Mouse (Mus musculus) heart, embryonic 12.5 days (tissue): ENCODE results near the gene Afap1. TPM values are rescaled to one million over a fixed set of nuclear protein-coding genes. Genes with fewer than 3 reads are reported as not detected.

Experiments
- ATAC-seq: fragments of 200-750 bp; cut with Nextera tagmentation; 2 replicates; pipeline ENCODE4 v1.8.0; 2017; ENCODE audit warnings: moderate TSS enrichment, moderate library complexity; ENCODE audit not compliant: insufficient number of reproducible peaks, low FRiP score
- H3K27ac ChIP-seq: fragments of 300-500 bp; sonication (generic); 2 replicates; pipeline ENCODE4 v1.5.1; 2016; ENCODE audit warnings: mild to moderate bottlenecking, moderate library complexity; ENCODE audit not compliant: poor library complexity, severe bottlenecking
- H3K27me3 ChIP-seq: fragments of 300-500 bp; sonication (generic); replicated peaks from 2 replicates; pipeline ENCODE4 v1.6.1; 2016; ENCODE audit warnings: mild to moderate bottlenecking, moderate library complexity
- H3K36me3 ChIP-seq: fragments of 300-500 bp; sonication (generic); 2 replicates; pipeline ENCODE4 v1.6.1; 2016; ENCODE audit warnings: mild to moderate bottlenecking, moderate library complexity
- H3K4me1 ChIP-seq: fragments of 300-500 bp; sonication (generic); replicated peaks from 2 replicates; pipeline ENCODE4 v1.6.1; 2016; ENCODE audit warnings: mild to moderate bottlenecking
- H3K4me2 ChIP-seq: fragments of 300-500 bp; sonication (generic); 2 replicates; pipeline ENCODE4 v1.6.1; 2016; ENCODE audit warnings: mild to moderate bottlenecking, moderate library complexity
- H3K4me3 ChIP-seq: fragments of 300-500 bp; sonication (generic); 2 replicates; pipeline ENCODE4 v1.5.1; 2016; ENCODE audit warnings: mild to moderate bottlenecking
- H3K9ac ChIP-seq: fragments of 300-500 bp; sonication (generic); 2 replicates; pipeline ENCODE4 v1.6.1; 2016; ENCODE audit warnings: mild to moderate bottlenecking, moderate library complexity
- H3K9me3 ChIP-seq: fragments of 300-500 bp; sonication (generic); replicated peaks from 2 replicates; pipeline ENCODE4 v1.6.1; 2016; ENCODE audit warnings: mild to moderate bottlenecking, moderate library complexity
- WGBS: fragments of 180-500 bp; shearing (Covaris S2); methylation state at CpG from one replicate; pipeline ENCODE4 v1.1.7; 2016; 5-methylcytosine and 5-hydroxymethylcytosine counted together
- polyA plus RNA-seq: library from polyadenylated mRNA; unstranded; fragments of >200 nt; fragmentation: Nextera tagmentation; extraction: Ambion mirVana; gene quantifications from 2 replicates; pipeline ENCODE4 v1.2.1, GENCODE M21; 2016

Gene Afap1
- polyA plus RNA-seq, 1 experiment from 2014 or later: 30.5 TPM

DNA sequence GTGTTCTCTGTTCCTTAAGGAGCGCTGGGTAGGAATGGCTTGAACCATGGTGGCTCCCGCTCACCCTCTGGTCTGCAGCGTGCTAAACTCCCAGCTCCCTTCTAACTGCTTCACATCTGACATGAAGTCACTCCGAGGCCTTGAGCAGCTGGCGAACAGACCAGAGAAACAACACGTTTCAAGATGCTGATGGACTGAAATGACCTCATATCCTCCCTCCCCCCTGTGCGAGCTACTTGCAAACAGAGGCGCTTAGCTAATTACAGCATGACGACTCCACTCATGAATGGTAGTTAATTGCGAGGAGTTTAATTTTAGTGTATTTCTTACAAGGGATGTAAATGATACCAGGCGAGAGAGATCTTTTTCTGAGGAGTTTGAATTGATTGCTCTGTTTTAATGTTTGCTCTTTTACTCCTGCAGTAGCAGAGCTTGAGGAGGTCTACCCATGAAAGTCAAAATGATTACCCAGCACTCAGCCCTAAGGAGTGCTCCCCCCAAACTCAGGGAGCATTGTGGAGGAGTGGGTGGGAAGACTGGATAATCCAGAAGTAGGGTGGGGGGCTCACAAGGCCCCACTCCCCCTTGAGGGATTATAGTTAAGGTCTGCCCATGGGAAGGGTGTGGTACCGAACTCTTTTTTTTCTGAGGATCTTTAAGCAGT lies 61.1 kb downstream of the Afap1 start:
- Histone ChIP-seq H3K4me2 (no peak overlapping the region), H3K4me3 (no peak overlapping the region), H3K27me3 (no peaks in the 10 kb centered on the region), H3K36me3 (peaks cover 84% of the 10 kb centered on the region), H3K9ac (no peak overlapping the region), H3K4me1 (no peaks in the 10 kb centered on the region), H3K9me3 (no peaks in the 10 kb centered on the region), H3K27ac (peak overlapping the region; percentile 36; the same call in 1 of the 2 replicates)
- WGBS: 74% methylated on average over 12 of the region's 12 CpGs
- ATAC-seq: no peak

DNA sequence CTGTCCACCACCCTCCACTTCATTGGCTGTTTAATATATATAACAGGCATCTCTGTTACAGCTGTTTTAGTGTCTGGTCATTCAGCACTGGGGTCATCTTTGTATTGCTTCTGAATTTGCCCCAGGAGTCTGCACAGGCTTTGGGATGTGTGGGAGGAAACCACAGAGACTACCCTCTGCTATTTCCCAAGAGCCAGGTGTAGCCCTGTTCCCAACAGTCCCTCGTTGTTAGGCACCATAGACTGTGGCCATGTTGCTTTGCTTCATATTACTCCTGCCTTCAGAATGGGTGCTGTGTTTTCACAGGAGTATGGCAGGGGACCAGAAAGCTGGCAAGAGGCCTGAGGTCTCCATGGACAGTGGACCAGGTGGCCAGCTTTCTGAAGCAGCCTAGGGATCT lies 63.1 kb downstream of the Afap1 start:
- Histone ChIP-seq H3K4me1 (peaks cover 5% of the 10 kb centered on the region), H3K9ac (no peak overlapping the region), H3K4me3 (no peak overlapping the region), H3K9me3 (no peaks in the 10 kb centered on the region), H3K4me2 (no peak overlapping the region), H3K36me3 (peaks cover 82% of the 10 kb centered on the region), H3K27ac (no peak overlapping the region), H3K27me3 (no peaks in the 10 kb centered on the region)
- no peak for ATAC-seq
- 79% methylated on average over 1 of the region's 1 CpGs for WGBS

DNA sequence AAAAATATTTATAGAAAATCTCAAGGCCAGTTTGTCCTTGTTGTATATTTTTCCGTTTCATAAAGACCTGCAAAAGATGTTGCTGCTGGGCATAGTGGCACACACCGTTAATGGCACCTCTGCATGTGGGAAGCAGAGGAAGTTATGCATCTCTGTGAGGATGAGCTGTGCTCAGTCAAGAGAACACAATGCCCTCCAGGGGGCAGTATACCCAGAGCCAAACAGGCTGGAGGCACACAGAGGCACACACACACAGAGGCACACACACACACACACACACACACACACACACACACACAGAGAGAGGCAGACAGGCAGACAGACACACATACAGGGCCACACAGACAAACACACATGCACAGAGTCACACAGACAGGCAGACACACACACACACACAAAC lies 65.6 kb downstream of the Afap1 start:
- H3K4me2 ChIP-seq: no peak overlapping the region
- no peak overlapping the region for H3K9ac ChIP-seq
- H3K4me3 ChIP-seq: no peak overlapping the region
- H3K4me1 ChIP-seq: peaks cover 14% of the 10 kb centered on the region
- 77% methylated on average over 2 of the region's 2 CpGs for WGBS
- ATAC-seq: no peak
- no peaks in the 10 kb centered on the region for H3K27me3 ChIP-seq
- peaks cover 83% of the 10 kb centered on the region for H3K36me3 ChIP-seq
- no peaks in the 10 kb centered on the region for H3K9me3 ChIP-seq
- H3K27ac ChIP-seq: no peak overlapping the region

DNA sequence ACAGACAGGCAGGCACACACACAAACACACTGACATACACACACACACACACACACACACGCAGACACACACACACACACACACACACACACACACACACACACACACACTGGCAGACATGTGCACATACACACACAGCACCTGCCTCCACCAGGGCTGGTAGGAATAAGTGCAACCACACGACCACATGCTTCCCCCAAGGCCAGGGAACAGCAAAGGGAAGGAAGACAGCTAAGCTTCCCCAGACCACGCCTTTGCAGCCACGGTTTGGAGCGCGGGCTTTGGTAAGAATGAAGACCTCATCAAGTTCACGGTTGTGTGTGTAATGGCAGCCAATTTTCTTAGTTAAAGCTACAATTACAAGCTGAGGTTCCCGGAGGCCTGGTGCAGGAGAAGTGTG lies 67.0 kb downstream of the Afap1 start:
- Histone ChIP-seq H3K36me3 (peaks cover 84% of the 10 kb centered on the region), H3K27me3 (no peaks in the 10 kb centered on the region), H3K9ac (no peak overlapping the region), H3K27ac (no peak overlapping the region), H3K4me3 (no peak overlapping the region), H3K4me2 (no peak overlapping the region), H3K9me3 (no peaks in the 10 kb centered on the region), H3K4me1 (peaks cover 17% of the 10 kb centered on the region)
- 82% methylated on average over 8 of the region's 8 CpGs for WGBS
- ATAC-seq: no peak

DNA sequence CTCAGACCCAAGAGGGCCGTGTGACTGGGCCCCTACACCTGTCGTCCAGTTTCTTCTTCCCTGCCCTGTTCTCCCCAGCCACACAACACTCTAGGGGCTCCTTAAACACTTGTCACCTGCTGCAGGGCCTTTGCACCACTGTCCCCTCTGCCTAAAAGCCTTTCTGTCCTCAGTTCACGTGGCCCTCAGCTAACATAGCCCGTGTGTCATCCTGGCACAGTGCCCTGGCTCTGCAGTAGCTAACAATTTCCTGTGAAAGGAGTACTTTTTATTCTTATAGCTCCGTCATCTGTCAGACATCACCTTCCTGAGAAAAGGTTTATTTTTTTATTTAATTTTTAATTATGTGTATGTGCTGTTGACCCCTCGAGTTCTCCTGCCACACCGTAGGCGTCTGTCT lies 68.2 kb downstream of the Afap1 start:
- 75% methylated on average over 8 of the region's 8 CpGs for WGBS
- Histone ChIP-seq H3K36me3 (peaks cover 89% of the 10 kb centered on the region), H3K9me3 (no peaks in the 10 kb centered on the region), H3K27me3 (no peaks in the 10 kb centered on the region), H3K4me2 (no peak overlapping the region), H3K4me1 (peaks cover 17% of the 10 kb centered on the region), H3K4me3 (no peak overlapping the region), H3K27ac (0 out of 2 replicates have a peak overlapping the region, but pooled peaks have one; percentile 3), H3K9ac (peak overlapping the region; percentile 13; the same call in 1 of the 2 replicates)
- no peak for ATAC-seq

DNA sequence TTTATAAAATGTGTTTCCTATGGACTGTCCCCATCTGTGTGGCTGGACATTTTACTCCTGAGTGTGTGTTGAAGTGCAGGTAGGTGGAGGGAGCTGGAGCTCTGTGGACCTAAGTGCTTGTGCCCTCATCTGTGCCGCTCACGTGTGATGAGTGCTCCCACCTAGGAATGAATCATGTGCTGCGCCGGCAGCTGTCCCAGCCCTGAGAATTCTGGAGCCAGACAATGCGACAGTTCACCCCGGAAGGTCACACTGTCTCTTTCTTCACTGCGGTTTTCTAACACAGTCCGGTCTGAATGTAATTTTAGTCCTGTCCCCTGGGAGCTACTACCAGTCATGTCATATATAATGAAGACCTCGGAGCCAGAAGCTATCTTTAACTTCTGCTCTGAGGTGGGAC lies 70.5 kb downstream of the Afap1 start:
- Histone ChIP-seq H3K36me3 (peaks cover 92% of the 10 kb centered on the region), H3K4me1 (peaks cover 23% of the 10 kb centered on the region), H3K9me3 (no peaks in the 10 kb centered on the region), H3K9ac (no peak overlapping the region), H3K27me3 (no peaks in the 10 kb centered on the region), H3K4me3 (no peak overlapping the region), H3K4me2 (no peak overlapping the region), H3K27ac (peak overlapping the region; percentile 36)
- no peak for ATAC-seq
- 64% methylated on average over 9 of the region's 9 CpGs for WGBS

DNA sequence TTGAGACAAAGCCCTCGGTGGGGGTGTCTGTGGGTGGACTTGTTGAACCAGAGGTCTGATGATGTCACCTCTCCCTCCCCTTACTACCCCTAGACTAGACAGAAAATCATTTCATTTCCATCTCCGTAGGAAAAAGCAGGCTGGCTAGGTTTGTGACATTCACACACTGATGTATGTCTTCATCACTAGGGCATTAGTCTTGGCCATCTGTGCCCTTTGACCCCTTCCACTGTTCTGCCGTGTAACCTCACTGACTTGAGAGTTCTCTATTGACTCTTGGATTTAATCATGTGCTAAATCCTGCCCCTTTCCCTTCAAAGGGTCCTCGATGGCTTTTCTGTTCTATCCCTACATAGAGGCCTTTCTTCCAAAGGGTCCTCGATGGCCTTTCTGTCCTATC lies 71.9 kb downstream of the Afap1 start:
- ATAC-seq: no peak
- Histone ChIP-seq H3K36me3 (peaks cover 100% of the 10 kb centered on the region), H3K4me1 (peaks cover 23% of the 10 kb centered on the region), H3K9me3 (no peaks in the 10 kb centered on the region), H3K4me2 (no peak overlapping the region), H3K27me3 (no peaks in the 10 kb centered on the region), H3K27ac (no peak overlapping the region), H3K4me3 (no peak overlapping the region), H3K9ac (no peak overlapping the region)
- WGBS: 82% methylated on average over 5 of the region's 5 CpGs

DNA sequence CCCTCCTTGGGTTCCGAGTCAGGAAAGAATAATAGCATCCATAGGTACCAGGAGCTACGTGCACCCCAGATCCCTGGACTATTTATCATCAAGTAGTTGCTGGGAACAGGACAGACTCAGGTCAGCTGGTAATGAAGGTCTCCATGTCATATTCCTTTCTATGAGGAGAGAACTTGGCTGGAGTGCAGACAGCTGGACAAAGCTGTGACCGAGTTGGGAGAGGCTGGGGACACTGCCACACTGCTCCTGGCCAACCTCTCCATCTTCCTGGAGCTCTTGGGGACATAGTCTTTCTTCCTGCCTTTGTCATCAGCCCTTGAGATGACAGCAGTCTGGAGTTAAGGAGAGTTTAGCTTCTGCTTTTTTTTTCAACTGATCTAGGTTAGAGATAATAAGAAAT lies 76.7 kb downstream of the Afap1 start:
- Histone ChIP-seq H3K36me3 (peaks cover 71% of the 10 kb centered on the region), H3K27ac (no peak overlapping the region), H3K9me3 (no peaks in the 10 kb centered on the region), H3K4me1 (peaks cover 38% of the 10 kb centered on the region), H3K27me3 (no peaks in the 10 kb centered on the region), H3K9ac (no peak overlapping the region), H3K4me2 (no peak overlapping the region), H3K4me3 (no peak overlapping the region)
- 72% methylated on average over 3 of the region's 3 CpGs for WGBS
- no peak for ATAC-seq

DNA sequence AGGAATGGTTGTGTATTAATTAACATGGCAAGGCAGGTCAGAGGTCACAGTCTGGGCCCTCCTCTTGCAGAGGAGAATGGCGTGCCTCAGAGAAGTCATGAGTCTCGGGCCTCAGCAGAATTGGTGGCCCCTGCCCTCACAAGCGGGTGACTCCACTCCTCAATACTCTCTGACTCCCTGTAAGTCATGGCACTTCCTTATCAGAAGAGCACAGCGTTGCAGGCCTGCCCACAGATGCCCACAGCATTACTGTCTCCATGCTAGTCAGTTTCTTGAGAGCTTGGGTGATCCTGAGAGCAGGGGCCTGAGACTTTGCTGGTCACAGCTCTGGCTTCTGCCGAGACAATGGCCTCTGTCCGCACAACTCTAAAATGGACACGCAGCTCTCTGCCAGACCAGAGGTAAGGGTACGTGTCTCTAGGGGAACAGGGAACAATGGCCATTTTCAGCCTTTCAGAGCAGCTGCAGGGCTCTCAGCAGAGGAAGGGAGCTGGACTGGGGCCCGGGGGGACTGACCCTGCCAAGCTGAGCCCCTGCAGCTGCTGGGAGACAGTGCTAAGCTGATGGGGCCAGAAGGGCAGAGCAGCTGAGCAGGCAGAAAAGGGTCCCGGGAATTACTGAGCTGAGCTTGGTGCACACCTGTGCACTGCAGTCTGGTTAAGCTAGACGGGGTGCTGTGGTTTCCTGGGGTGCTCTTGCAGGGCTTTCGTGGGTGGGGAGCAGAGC lies 77.4 kb downstream of the Afap1 start:
- Histone ChIP-seq H3K27ac (peak overlapping the region; percentile 13; the same call in 1 of the 2 replicates), H3K9me3 (no peaks in the 10 kb centered on the region), H3K36me3 (peaks cover 65% of the 10 kb centered on the region), H3K9ac (no peak overlapping the region), H3K27me3 (no peaks in the 10 kb centered on the region), H3K4me2 (no peak overlapping the region), H3K4me3 (no peak overlapping the region), H3K4me1 (peaks cover 38% of the 10 kb centered on the region)
- 68% methylated on average over 12 of the region's 12 CpGs for WGBS
- ATAC-seq: no peak

DNA sequence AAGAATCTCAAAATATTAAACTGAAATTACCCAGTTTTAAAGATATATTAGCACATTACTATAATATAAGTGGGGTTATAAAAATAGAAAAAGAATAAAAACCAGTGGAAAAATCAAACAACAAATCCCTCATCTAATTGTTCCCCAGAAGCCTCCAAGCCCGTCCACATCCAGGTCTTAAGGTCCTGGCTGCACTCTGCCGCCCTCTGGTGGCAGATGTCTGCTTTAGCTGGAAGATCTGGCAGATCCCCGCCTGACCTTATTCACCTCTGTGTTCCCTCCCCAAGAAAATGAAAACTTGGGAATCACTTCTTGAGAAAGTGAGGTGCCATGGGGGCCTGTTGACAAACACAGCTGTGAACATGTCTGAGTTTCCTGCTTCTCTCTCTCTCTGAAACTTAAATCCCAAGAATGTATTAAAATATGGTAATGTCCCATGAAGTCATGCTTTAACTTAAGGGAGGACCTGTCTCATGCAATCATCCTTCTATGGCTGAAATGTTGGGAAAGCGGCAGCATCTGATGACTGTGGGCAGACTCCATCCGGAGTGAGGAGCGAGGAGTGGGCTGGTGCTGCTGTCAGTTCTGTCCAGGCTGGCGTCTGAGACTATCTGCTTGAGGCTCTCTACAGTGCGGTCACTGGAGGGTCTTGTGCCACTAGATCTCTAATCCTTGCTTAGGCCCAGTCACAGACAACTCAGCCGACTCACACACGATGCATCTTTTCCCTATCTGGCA lies 78.9 kb downstream of the Afap1 start:
- no peak for ATAC-seq
- no peak overlapping the region for H3K4me2 ChIP-seq
- peaks cover 60% of the 10 kb centered on the region for H3K36me3 ChIP-seq
- H3K4me3 ChIP-seq: no peak overlapping the region
- WGBS: 51% methylated on average over 10 of the region's 10 CpGs
- H3K9me3 ChIP-seq: no peaks in the 10 kb centered on the region
- H3K27me3 ChIP-seq: no peaks in the 10 kb centered on the region
- H3K27ac ChIP-seq: peak overlapping the region; percentile 8; the same call in 1 of the 2 replicates
- peaks cover 38% of the 10 kb centered on the region for H3K4me1 ChIP-seq
- H3K9ac ChIP-seq: peak overlapping the region; percentile 36; the same call in 1 of the 2 replicates

DNA sequence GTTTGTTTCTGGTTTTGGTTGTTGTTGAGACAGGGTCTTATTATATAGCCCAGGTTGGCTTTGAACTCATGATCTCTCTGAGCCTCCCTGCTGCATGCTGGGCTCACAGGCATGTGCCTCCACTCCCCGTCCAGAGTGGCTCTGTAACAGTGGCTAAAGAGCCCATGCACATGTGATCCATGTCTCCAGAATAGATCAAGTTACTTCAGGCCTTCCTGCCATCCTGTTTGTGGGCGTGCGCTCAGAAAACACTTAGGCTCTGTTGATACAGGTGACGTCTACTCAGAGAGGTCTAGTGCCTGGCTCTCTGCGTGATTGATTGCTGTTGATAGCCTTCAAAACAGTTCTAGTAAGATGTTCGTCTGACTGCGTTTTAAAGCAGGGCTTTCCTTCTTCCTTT lies 79.6 kb downstream of the Afap1 start:
- WGBS: 51% methylated on average over 7 of the region's 7 CpGs
- H3K4me2 ChIP-seq: no peak overlapping the region
- H3K36me3 ChIP-seq: peaks cover 60% of the 10 kb centered on the region
- H3K9ac ChIP-seq: no peak overlapping the region
- H3K27me3 ChIP-seq: no peaks in the 10 kb centered on the region
- no peak overlapping the region for H3K4me3 ChIP-seq
- no peaks in the 10 kb centered on the region for H3K9me3 ChIP-seq
- 0 out of 2 replicates have a peak overlapping the region, but pooled peaks have one; percentile 8 for H3K27ac ChIP-seq
- ATAC-seq: no peak
- peaks cover 38% of the 10 kb centered on the region for H3K4me1 ChIP-seq
